Mouse (Mus musculus) C2C12 (cell line): ENCODE measurements at regions not wholly inside any gene's neighbourhood (a gene's known extent, or its start where the extent isn't known, plus 50 kb on each side); places are given as distances from the start of the nearest gene placed in this dataset.

Source experiments
- H3K27me3 ChIP-seq: one replicate; pipeline ENCODE4 v1.6.1; 2011; ENCODE audit not compliant: control insufficient read depth, insufficient read depth, insufficient read length
- H3K36me3 ChIP-seq: one replicate; pipeline ENCODE4 v1.6.1; 2011; ENCODE audit not compliant: control insufficient read depth, insufficient read depth
- H3K4me3 ChIP-seq: one replicate; pipeline ENCODE4 v1.5.1; 2011; ENCODE audit warnings: mild to moderate bottlenecking, control low read depth; ENCODE audit not compliant: poor library complexity, insufficient read depth, severe bottlenecking
- H3K79me2 ChIP-seq: one replicate; pipeline ENCODE4 v1.6.1; 2011; ENCODE audit not compliant: control insufficient read depth, insufficient read depth
- H3K79me3 ChIP-seq: one replicate; pipeline ENCODE4 v1.6.1; 2011; ENCODE audit warnings: low read depth, control low read depth
- H3ac ChIP-seq: one replicate; pipeline ENCODE3; 2011; ENCODE audit warnings: low read depth; ENCODE audit not compliant: control insufficient read depth, insufficient read length
- CEBPB ChIP-seq: IDR thresholded peaks from one replicate; pipeline ENCODE4 v1.6.1; 2011; ENCODE audit warnings: low read depth, mild to moderate bottlenecking, control low read depth, moderate library complexity
- CTCF ChIP-seq: IDR thresholded peaks from one replicate; pipeline ENCODE4 v1.5.1; 2011; ENCODE audit not compliant: control insufficient read depth, insufficient read depth, insufficient read length
- FOSL1 ChIP-seq: IDR thresholded peaks from one replicate; pipeline ENCODE4 v1.8.0; 2011; ENCODE audit warnings: mild to moderate bottlenecking, low read length; ENCODE audit not compliant: poor library complexity, insufficient read depth, severe bottlenecking
- MAX ChIP-seq: IDR thresholded peaks from one replicate; pipeline ENCODE4 v1.6.1; 2011; ENCODE audit warnings: mild to moderate bottlenecking, control low read depth
- MYOD1 ChIP-seq: IDR thresholded peaks from one replicate; pipeline ENCODE4 v1.6.1; 2011; ENCODE audit warnings: low read depth; ENCODE audit not compliant: control insufficient read depth, insufficient read length
- MYOG ChIP-seq: IDR thresholded peaks from one replicate; pipeline ENCODE4 v1.6.1; 2011; ENCODE audit not compliant: control insufficient read depth, insufficient read length; ENCODE audit errors: extremely low read depth
- USF1 ChIP-seq: IDR thresholded peaks from one replicate; pipeline ENCODE4 v1.6.1; 2011; ENCODE audit warnings: low read depth, mild to moderate bottlenecking, control low read depth, moderate library complexity

DNA sequence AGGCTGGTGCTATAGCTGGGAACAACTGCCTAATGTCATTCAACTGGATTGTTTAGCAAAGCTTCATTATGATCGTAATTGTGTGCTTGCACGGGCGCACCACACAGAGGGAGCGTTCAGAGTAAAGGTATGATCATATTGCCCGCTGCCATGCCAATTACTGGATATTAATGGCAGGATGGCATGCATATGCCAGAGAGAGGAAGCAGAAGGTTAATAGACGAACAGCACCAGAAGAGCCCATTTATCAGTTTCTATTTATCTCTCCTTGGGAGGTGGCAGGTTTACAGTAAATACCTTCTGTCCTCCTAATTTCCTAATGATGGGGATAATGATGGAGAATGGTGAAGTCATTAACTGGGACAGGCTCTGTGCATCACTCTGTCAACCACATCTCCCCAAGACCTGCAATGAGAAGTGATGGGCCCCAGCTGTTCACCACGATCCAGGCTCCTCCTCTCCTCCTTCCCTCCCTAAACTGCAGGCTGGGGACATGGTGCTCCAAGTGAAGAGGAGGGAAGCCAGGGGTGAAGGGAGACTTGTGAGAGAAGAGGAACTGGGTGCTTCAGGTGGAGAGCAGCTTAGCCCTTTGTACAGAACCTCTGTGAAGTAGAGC lies 135.6 kb downstream of the Naa11 start:
- no peak for TF ChIP-seq USF1
- TF ChIP-seq CEBPB = no peak
- TF ChIP-seq CTCF = no peak
- TF ChIP-seq MYOG = no peak
- no peak for TF ChIP-seq MAX
- Histone ChIP-seq H3K79me2 (no peaks in the 10 kb centered on the region), H3K79me3 (no peaks in the 10 kb centered on the region), H3K4me3 (no peak overlapping the region), H3K27me3 (no peaks in the 10 kb centered on the region), H3K36me3 (no peaks in the 10 kb centered on the region), H3ac (no peak overlapping the region)

DNA sequence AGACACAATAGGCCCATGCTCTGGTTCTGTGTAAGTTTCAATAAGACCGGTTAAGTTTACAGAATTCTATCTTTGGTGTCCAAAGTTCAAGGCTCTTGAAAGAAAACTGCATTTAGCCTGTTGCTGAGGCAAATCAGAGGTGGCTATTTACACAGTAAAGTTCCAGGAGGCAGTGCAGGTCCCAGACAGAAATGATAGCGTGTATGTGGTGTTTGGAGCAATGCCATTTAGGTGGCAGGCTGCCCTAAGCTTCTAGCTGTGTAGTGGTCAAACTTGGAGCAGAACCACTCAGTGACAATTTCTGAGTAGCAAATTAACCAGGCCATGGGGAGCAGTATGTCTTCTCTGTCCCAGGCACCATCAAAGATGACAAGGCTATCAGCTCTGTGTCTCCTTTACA lies 125.5 kb upstream of the Paqr3 start:
- Histone ChIP-seq H3K4me3 (no peak overlapping the region), H3K79me3 (no peaks in the 10 kb centered on the region), H3ac (no peak overlapping the region), H3K36me3 (no peaks in the 10 kb centered on the region), H3K27me3 (no peaks in the 10 kb centered on the region), H3K79me2 (no peaks in the 10 kb centered on the region)
- TF ChIP-seq CEBPB (no peak), USF1 (no peak), MYOG (no peak), CTCF (no peak), FOSL1 (no peak), MAX (no peak), MYOD1 (no peak)

DNA sequence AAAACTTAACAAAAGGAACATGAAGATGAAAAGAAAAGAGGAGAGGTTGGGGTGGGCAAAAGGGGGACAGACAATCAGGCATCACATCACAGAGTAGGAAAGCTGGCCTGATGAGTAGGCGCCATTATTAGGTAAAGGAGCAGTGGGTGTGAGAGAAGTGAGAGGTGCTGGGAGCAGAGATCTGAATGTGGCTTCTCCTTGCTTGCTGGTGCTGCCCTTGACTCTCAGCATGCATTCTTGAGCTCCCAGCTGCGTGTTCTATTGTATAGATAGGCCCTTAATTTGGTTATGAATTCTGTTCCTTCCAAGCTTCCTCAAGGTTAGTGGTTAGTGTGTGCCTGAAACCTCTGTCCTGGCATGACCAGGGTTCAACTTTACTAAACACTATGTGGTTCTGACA lies 115.0 kb upstream of the Paqr3 start:
- Histone ChIP-seq H3K36me3 (no peaks in the 10 kb centered on the region), H3K27me3 (no peaks in the 10 kb centered on the region), H3ac (no peak overlapping the region), H3K79me3 (no peaks in the 10 kb centered on the region), H3K79me2 (no peaks in the 10 kb centered on the region), H3K4me3 (no peak overlapping the region)
- TF ChIP-seq CEBPB = no peak
- no peak for TF ChIP-seq USF1
- no peak for TF ChIP-seq FOSL1
- TF ChIP-seq CTCF = no peak
- TF ChIP-seq MAX = no peak

DNA sequence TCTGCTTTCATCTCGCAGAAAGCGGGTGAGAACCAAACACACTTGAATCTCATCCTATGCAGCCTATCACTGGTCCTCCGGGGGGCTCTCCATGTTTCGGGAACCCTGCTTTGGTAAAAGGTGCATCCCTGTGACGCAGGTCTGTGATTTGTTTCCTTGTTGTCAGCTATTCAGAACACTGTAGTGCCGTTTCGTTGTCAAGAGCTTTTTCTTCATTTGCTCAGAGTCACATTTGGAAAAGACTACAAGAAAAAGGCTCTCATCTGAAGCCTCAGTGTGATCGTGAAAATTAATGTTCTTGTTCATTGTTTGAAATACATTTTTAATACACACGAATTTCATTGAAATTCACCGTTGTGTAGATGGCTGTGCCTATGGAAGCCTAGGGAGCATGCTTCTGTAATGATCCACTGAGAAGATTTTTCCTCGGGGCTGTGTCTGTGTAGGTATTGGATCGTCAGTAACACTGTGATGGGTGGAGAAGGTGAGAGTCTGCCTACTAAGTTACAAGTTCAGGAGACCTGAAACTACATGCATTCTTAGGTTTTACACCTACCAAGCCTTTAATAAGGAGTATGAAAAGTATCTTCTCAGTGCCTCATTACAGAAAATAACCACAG lies 112.0 kb upstream of the Paqr3 start:
- TF ChIP-seq CTCF (no peak), USF1 (no peak), MAX (no peak), MYOD1 (no peak), MYOG (no peak), FOSL1 (no peak), CEBPB (no peak)
- no peak overlapping the region for H3K4me3 ChIP-seq
- H3K79me2 ChIP-seq = no peaks in the 10 kb centered on the region
- no peak overlapping the region for H3ac ChIP-seq
- H3K79me3 ChIP-seq = no peaks in the 10 kb centered on the region
- H3K36me3 ChIP-seq = no peaks in the 10 kb centered on the region
- no peaks in the 10 kb centered on the region for H3K27me3 ChIP-seq

DNA sequence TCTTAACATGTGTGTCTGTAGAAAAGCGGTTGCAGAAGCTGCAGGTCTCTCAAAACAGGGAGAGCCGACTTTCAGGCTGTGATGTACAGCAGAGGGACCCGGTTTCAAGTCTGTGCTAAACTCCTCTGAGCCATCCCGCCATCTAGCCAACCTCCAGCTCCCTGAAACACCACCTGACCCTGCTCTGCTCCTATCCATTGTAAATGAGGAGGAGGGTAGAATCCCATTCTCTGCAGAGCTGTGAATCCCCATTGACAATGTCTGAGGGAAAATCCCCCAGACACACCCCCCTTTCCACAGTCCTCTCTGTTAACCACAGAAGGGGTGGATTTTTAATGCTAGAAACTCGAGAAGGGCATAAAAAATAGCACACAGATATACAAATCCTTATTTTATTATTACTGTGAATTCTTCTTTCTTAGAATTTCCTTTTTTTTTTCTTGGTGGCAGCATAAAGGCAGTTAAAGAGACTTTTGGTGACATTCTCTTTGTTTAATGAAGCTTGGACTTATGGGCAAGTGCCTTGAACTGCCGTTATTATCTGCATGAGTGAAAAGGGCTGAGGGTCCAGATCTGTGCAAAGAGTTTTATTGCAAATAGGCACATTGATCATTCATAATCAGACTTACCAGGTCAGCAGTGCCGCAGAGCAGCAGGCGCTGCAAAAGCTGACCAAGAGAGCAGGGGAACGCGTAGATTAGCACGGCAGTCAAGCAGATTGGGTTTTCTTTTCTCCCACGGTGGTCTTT lies 111.3 kb upstream of the Paqr3 start:
- Histone ChIP-seq H3K79me2 (no peaks in the 10 kb centered on the region), H3ac (no peak overlapping the region)
- no peak for TF ChIP-seq CEBPB
- no peak for TF ChIP-seq MYOD1
- no peak for TF ChIP-seq MAX
- TF ChIP-seq USF1 = no peak
- TF ChIP-seq CTCF = no peak
- TF ChIP-seq MYOG = no peak
- TF ChIP-seq FOSL1 = no peak

More for the DNA sequence above, 111.3 kb upstream of the Paqr3 start:
- Histone ChIP-seq H3K4me3 (no peak overlapping the region), H3K27me3 (no peaks in the 10 kb centered on the region), H3K36me3 (no peaks in the 10 kb centered on the region), H3K79me3 (no peaks in the 10 kb centered on the region)
